Mouse (Mus musculus): ENCODE data around the gene Lsg1. TPM values are rescaled to one million over a fixed set of nuclear protein-coding genes. Genes with fewer than 3 reads are reported as not detected.

Gene Lsg1
- polyA plus RNA-seq (2012; rRNA removed): 20.3 and 21.5 TPM in 2 replicates

GRCm38 (mm10) chr16:30587494-30588327, at the start of gene Lsg1:
Gene Lsg1 (minus strand): TSS chr16:30587592.
- TF ChIP-seq CTCF (IDR thresholded peaks at IDR 0.05; ENCODE audit: borderline replicate concordance, insufficient read depth, low read depth, low read length) (no peak; the same call in 1 of the 2 replicates), POLR2A (IDR thresholded peaks at IDR 0.05; ENCODE audit: borderline replicate concordance, insufficient read depth, low read length) (peak; percentile 78; the same call in 1 of the 2 replicates)
- 2% methylated on average over 35 of the region's 35 CpGs for whole genome bisulfite sequencing

GRCm38 (mm10) chr16:30633906-30634746, 46.7 kb upstream of the Lsg1 start:
- Histone ChIP-seq H3K27me3 (ENCODE audit: control insufficient read depth, insufficient read depth, low read length) (no peaks in the 10 kb centered on the region), H3K4me1 (ENCODE audit: control insufficient read depth, insufficient read depth, low read length) (no peaks in the 10 kb centered on the region; the same call in none of the 2 replicates), H3K27ac (ENCODE audit: insufficient read depth, low read length) (no peak overlapping the region), H3K4me3 (replicated peaks; ENCODE audit: insufficient read depth, low read depth, low read length) (no peak overlapping the region)
- 67% methylated on average over 8 of the region's 8 CpGs for WGBS
- no peak for DNase-seq
- TF ChIP-seq CTCF (IDR thresholded peaks at IDR 0.05; ENCODE audit: borderline replicate concordance, insufficient read depth, low read depth, low read length) (no peak), POLR2A (IDR thresholded peaks at IDR 0.05; ENCODE audit: borderline replicate concordance, insufficient read depth, low read length) (no peak)

More at GRCm38 (mm10) chr16:30587494-30588327, at the start of gene Lsg1:
- Histone ChIP-seq H3K27ac (ENCODE audit: insufficient read depth, low read length) (0 out of 2 replicates have a peak within 1 kb of the TSS, but pooled peaks have one; percentile 45), H3K27me3 (ENCODE audit: control insufficient read depth, insufficient read depth, low read length) (no peaks in the 10 kb centered on the region), H3K4me3 (replicated peaks; ENCODE audit: insufficient read depth, low read depth, low read length) (peak within 1 kb of the TSS; percentile 81), H3K4me1 (ENCODE audit: control insufficient read depth, insufficient read depth, low read length) (no peaks in the 10 kb centered on the region)
- DNase-seq: peak; percentile 83 to 89

- WGBS: 94% methylated on average over 5 of the region's 5 CpGs
- Histone ChIP-seq H3K27me3 (ENCODE audit: control insufficient read depth, insufficient read depth, low read length) (no peaks in the 10 kb centered on the region; the same call in 1 of the 2 replicates), H3K4me3 (replicated peaks; ENCODE audit: insufficient read depth, low read depth, low read length) (no peak overlapping the region), H3K27ac (ENCODE audit: insufficient read depth, low read length) (no peak overlapping the region), H3K4me1 (ENCODE audit: control insufficient read depth, insufficient read depth, low read length) (no peaks in the 10 kb centered on the region)
- no peak for TF ChIP-seq POLR2A (IDR thresholded peaks at IDR 0.05; ENCODE audit: borderline replicate concordance, insufficient read depth, low read length)
- DNase-seq: no peak
These were observed 42.1 kb upstream of the Lsg1 start for GRCm38 (mm10) chr16:30629509-30629908.

DNA sequence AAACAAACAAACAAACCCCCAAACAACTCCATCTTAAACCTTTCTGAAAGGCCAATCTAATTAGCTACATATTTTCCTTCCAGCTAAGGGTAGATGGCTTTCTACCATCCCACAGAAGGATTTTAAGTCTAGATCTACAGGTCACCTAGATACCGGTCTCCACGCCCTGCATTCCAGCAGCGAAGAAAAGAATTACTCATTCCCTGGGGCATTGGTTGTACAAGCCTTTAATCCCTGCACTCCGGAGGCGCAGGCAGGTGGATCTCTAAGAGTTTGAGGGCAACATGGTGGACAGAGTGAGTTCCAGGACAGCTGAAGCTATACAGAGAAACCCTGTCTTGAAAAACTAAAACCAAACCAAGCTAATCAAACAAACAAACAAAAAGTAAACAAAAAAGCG, 41.0 kb upstream of the Lsg1 start:
- Histone ChIP-seq H3K4me1 (ENCODE audit: control insufficient read depth, insufficient read depth, low read length) (no peaks in the 10 kb centered on the region), H3K27ac (ENCODE audit: insufficient read depth, low read length) (no peak overlapping the region), H3K27me3 (ENCODE audit: control insufficient read depth, insufficient read depth, low read length) (no peaks in the 10 kb centered on the region; the same call in 1 of the 2 replicates), H3K4me3 (replicated peaks; ENCODE audit: insufficient read depth, low read depth, low read length) (no peak overlapping the region)
- no peak for DNase-seq
- TF ChIP-seq CTCF (IDR thresholded peaks at IDR 0.05; ENCODE audit: borderline replicate concordance, insufficient read depth, low read depth, low read length) (no peak), POLR2A (IDR thresholded peaks at IDR 0.05; ENCODE audit: borderline replicate concordance, insufficient read depth, low read length) (no peak)
- WGBS: 78% methylated on average over 6 of the region's 6 CpGs

- WGBS: 34% methylated on average over 11 of the region's 11 CpGs
- TF ChIP-seq POLR2A (IDR thresholded peaks at IDR 0.05; ENCODE audit: borderline replicate concordance, insufficient read depth, low read length): no peak
- no peak for TF ChIP-seq CTCF (IDR thresholded peaks at IDR 0.05; ENCODE audit: borderline replicate concordance, insufficient read depth, low read depth, low read length)
- no peak overlapping the region for H3K4me3 ChIP-seq (replicated peaks; ENCODE audit: insufficient read depth, low read depth, low read length)
- H3K4me1 ChIP-seq (ENCODE audit: control insufficient read depth, insufficient read depth, low read length): no peaks in the 10 kb centered on the region
- H3K27ac ChIP-seq (ENCODE audit: insufficient read depth, low read length): no peak overlapping the region
- DNase-seq: no peak
- H3K27me3 ChIP-seq (ENCODE audit: control insufficient read depth, insufficient read depth, low read length): no peaks in the 10 kb centered on the region; the same call in 1 of the 2 replicates
These were observed 40.4 kb upstream of the Lsg1 start for GRCm38 (mm10) chr16:30627586-30628337.

DNA sequence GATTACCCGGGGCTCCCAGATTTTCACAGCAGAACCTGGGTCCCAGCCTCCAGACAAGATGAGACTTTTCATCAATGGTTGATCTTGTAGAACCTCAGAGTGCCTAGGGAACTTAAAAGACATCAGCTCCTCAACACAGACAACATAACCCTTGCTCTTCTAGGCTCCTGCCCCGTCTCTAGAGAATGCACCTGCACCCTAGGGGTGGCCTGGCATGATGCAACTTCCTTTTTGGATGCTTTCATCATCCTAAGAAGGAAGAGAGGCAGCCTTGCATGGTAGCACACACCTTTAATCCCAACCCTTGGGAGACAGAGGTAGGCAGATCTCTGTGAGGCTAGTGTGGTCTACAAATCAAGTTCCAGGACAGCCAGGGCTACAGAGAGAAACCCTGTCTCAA, 37.2 kb upstream of the Lsg1 start:
- 75% methylated on average over 2 of the region's 2 CpGs for WGBS
- no peaks in the 10 kb centered on the region for H3K4me1 ChIP-seq (ENCODE audit: control insufficient read depth, insufficient read depth, low read length)
- no peak for TF ChIP-seq POLR2A (IDR thresholded peaks at IDR 0.05; ENCODE audit: borderline replicate concordance, insufficient read depth, low read length)
- TF ChIP-seq CTCF (IDR thresholded peaks at IDR 0.05; ENCODE audit: borderline replicate concordance, insufficient read depth, low read depth, low read length): no peak
- no peaks in the 10 kb centered on the region; the same call in 1 of the 2 replicates for H3K27me3 ChIP-seq (ENCODE audit: control insufficient read depth, insufficient read depth, low read length)
- H3K4me3 ChIP-seq (replicated peaks; ENCODE audit: insufficient read depth, low read depth, low read length): no peak overlapping the region
- H3K27ac ChIP-seq (ENCODE audit: insufficient read depth, low read length): no peak overlapping the region
- DNase-seq: no peak

- H3K4me1 ChIP-seq (ENCODE audit: control insufficient read depth, insufficient read depth, low read length): no peaks in the 10 kb centered on the region; the same call in 1 of the 2 replicates
- H3K27ac ChIP-seq (ENCODE audit: insufficient read depth, low read length): no peak overlapping the region
- TF ChIP-seq POLR2A (IDR thresholded peaks at IDR 0.05; ENCODE audit: borderline replicate concordance, insufficient read depth, low read length) (no peak), CTCF (IDR thresholded peaks at IDR 0.05; ENCODE audit: borderline replicate concordance, insufficient read depth, low read depth, low read length) (no peak)
- no peak for DNase-seq
- H3K27me3 ChIP-seq (ENCODE audit: control insufficient read depth, insufficient read depth, low read length): no peaks in the 10 kb centered on the region; the same call in 1 of the 2 replicates
- no peak overlapping the region for H3K4me3 ChIP-seq (replicated peaks; ENCODE audit: insufficient read depth, low read depth, low read length)
- WGBS: 89% methylated on average over 7 of the region's 7 CpGs
These were observed 36.3 kb upstream of the Lsg1 start for GRCm38 (mm10) chr16:30623645-30624044.
